Mouse (Mus musculus): Measurements from ENCODE around the gene Trim17. TPM values are rescaled to one million over a fixed set of nuclear protein-coding genes. Genes with fewer than 3 reads are reported as not detected.

Trim17 gene
- polyA plus RNA-seq, 1 experiment from 2014 or later, result 1.7 TPM

GRCm38 (mm10) chr11:59002327-59003079 is 48.0 kb downstream of the Trim17 start:
- Histone ChIP-seq H3K27ac (no peak overlapping the region), H3K4me1 (no peaks in the 10 kb centered on the region), H3K27me3 (no peaks in the 10 kb centered on the region), H3K9ac (no peak overlapping the region), H3K9me3 (no peaks in the 10 kb centered on the region), H3K4me2 (replicated peaks) (no peak overlapping the region), H3K4me3 (no peak overlapping the region), H3K36me3 (no peaks in the 10 kb centered on the region)
- ATAC-seq (ENCODE audit: low FRiP score, low read depth), result no peak
- 76% methylated on average over 7 of the region's 7 CpGs for WGBS

- WGBS, result 36% methylated on average over 9 of the region's 9 CpGs
- Histone ChIP-seq H3K27me3 (0 out of 2 replicates have a peak, but pooled peaks cover 4% of the 10 kb centered on the region), H3K36me3 (no peaks in the 10 kb centered on the region), H3K9ac (no peak overlapping the region), H3K9me3 (no peaks in the 10 kb centered on the region), H3K27ac (no peak overlapping the region), H3K4me1 (no peaks in the 10 kb centered on the region), H3K4me3 (no peak overlapping the region), H3K4me2 (replicated peaks) (no peak overlapping the region)
- ATAC-seq (ENCODE audit: low FRiP score, low read depth), result no peak
Measured at GRCm38 (mm10) chr11:59015052-59015451, 60.6 kb downstream of the Trim17 start.

Small RNA genes lying within 50 kb of the gene (microRNA-seq; reads per million reads assigned to microRNA genes)
- not detected for gene Gm44313

Other genes with a start within 250 kb of the Trim17 start
- gene Olfr318, start 230.7 kb upstream of the Trim17 start, polyA plus RNA-seq (2015; fragmentation: Nextera tagmentation; extraction: Ambion mirVana), result not detected in 2 replicates
- not detected in 2 replicates for gene Olfr317, start 215.5 kb upstream of the Trim17 start, polyA plus RNA-seq (2015; fragmentation: Nextera tagmentation; extraction: Ambion mirVana)
- not detected in 2 replicates for gene Olfr316, start 202.0 kb upstream of the Trim17 start, polyA plus RNA-seq (2015; fragmentation: Nextera tagmentation; extraction: Ambion mirVana)
- not detected in 2 replicates for gene Olfr315, start 181.5 kb upstream of the Trim17 start, polyA plus RNA-seq (2015; fragmentation: Nextera tagmentation; extraction: Ambion mirVana)
- gene Olfr314, start 171.7 kb upstream of the Trim17 start, polyA plus RNA-seq (2015; fragmentation: Nextera tagmentation; extraction: Ambion mirVana), result not detected in 2 replicates
- not detected in 2 replicates for gene Fam183b, start 152.7 kb upstream of the Trim17 start, polyA plus RNA-seq (2015; fragmentation: Nextera tagmentation; extraction: Ambion mirVana)
- gene Olfr313, start 139.7 kb upstream of the Trim17 start, polyA plus RNA-seq (2015; fragmentation: Nextera tagmentation; extraction: Ambion mirVana), result not detected in 2 replicates
- not detected in 2 replicates for gene Olfr312, start 125.4 kb upstream of the Trim17 start, polyA plus RNA-seq (2015; fragmentation: Nextera tagmentation; extraction: Ambion mirVana)
- not detected in 2 replicates for gene Olfr311, start 115.4 kb upstream of the Trim17 start, polyA plus RNA-seq (2015; fragmentation: Nextera tagmentation; extraction: Ambion mirVana)
- gene Gm12258, start 107.5 kb upstream of the Trim17 start, polyA plus RNA-seq (2015; fragmentation: Nextera tagmentation; extraction: Ambion mirVana), result 12.8 and 12.9 TPM in 2 replicates
- 8.0 and 10.9 TPM in 2 replicates for gene 2810021J22Rik, start 87.5 kb upstream of the Trim17 start, polyA plus RNA-seq (2015; fragmentation: Nextera tagmentation; extraction: Ambion mirVana)
- gene Zfp39, start 50.5 kb upstream of the Trim17 start, polyA plus RNA-seq (2015; fragmentation: Nextera tagmentation; extraction: Ambion mirVana), result 6.2 and 7.1 TPM in 2 replicates
- gene Btnl10, start 36.8 kb upstream of the Trim17 start, polyA plus RNA-seq (2015; fragmentation: Nextera tagmentation; extraction: Ambion mirVana), result 0.11 TPM in 1 of 2 replicates, not detected in the other
- gene Rnf187, start 15.8 kb upstream of the Trim17 start, polyA plus RNA-seq (2015; fragmentation: Nextera tagmentation; extraction: Ambion mirVana), result 245 and 261 TPM in 2 replicates
- gene Hist3h2ba, start 5.8 kb upstream of the Trim17 start, polyA plus RNA-seq (2015; fragmentation: Nextera tagmentation; extraction: Ambion mirVana), result 35.8 and 40.7 TPM in 2 replicates
- 29.6 and 29.9 TPM in 2 replicates for gene Hist3h2a, start within 50 bp of the Trim17 start, polyA plus RNA-seq (2015; fragmentation: Nextera tagmentation; extraction: Ambion mirVana)
- 23.8 and 24.0 TPM in 2 replicates for gene Trim11, start 23.4 kb downstream of the Trim17 start, polyA plus RNA-seq (2015; fragmentation: Nextera tagmentation; extraction: Ambion mirVana)
- gene Obscn, start 181.7 kb downstream of the Trim17 start, polyA plus RNA-seq (2015; fragmentation: Nextera tagmentation; extraction: Ambion mirVana), result 1.5 and 1.7 TPM in 2 replicates
- 3.5 and 4.4 TPM in 2 replicates for gene Iba57, start 209.1 kb downstream of the Trim17 start, polyA plus RNA-seq (2015; fragmentation: Nextera tagmentation; extraction: Ambion mirVana)
- gene Gjc2, start 228.5 kb downstream of the Trim17 start, polyA plus RNA-seq (2015; fragmentation: Nextera tagmentation; extraction: Ambion mirVana), result 0.25 and 0.47 TPM in 2 replicates
- 136 and 138 TPM in 2 replicates for gene Guk1, start 237.5 kb downstream of the Trim17 start, polyA plus RNA-seq (2015; fragmentation: Nextera tagmentation; extraction: Ambion mirVana)
- 90.5 and 91.5 TPM in 2 replicates for gene Mrpl55, start 247.8 kb downstream of the Trim17 start, polyA plus RNA-seq (2015; fragmentation: Nextera tagmentation; extraction: Ambion mirVana)